Mouse (Mus musculus) testis, adult 2 months (tissue): ENCODE results near the gene 1700003E16Rik.

Source experiments
- CTCF ChIP-seq: fragments of 200-500 bp; IDR thresholded peaks from 2 replicates; pipeline ENCODE4 v1.5.1; 2012; ENCODE audit warnings: low read depth, mild to moderate bottlenecking, inconsistent platforms, low read length, moderate library complexity; ENCODE audit not compliant: control insufficient read depth, insufficient read depth, insufficient replicate concordance
- POLR2A ChIP-seq: fragments of 200-500 bp; IDR thresholded peaks from 2 replicates; pipeline ENCODE4 v1.6.1; 2012; ENCODE audit warnings: low read depth, mild to moderate bottlenecking, inconsistent platforms, low read length, moderate library complexity; ENCODE audit not compliant: control insufficient read depth

- no peak for TF ChIP-seq CTCF
- TF ChIP-seq POLR2A, result no peak
These were observed 3.2 kb upstream of the 1700003E16Rik start for GRCm38 (mm10) chr6:83153038-83153437.
